Mouse (Mus musculus) intestine, embryonic 16.5 days (tissue): ENCODE results near the gene Wdr82. TPM values are rescaled to one million over a fixed set of nuclear protein-coding genes. Genes with fewer than 3 reads are reported as not detected.

Source experiments
- ATAC-seq: fragments of 200-750 bp; cut with Nextera tagmentation; 2 replicates; pipeline ENCODE4 v1.8.0; 2017; ENCODE audit warnings: moderate TSS enrichment, moderate library complexity
- H3K27ac ChIP-seq: fragments of 300-500 bp; sonication (generic); 2 replicates; pipeline ENCODE4 v1.5.1; 2014; ENCODE audit warnings: mild to moderate bottlenecking, low read length
- H3K27me3 ChIP-seq: fragments of 300-500 bp; sonication (generic); replicated peaks from 2 replicates; pipeline ENCODE4 v1.6.1; 2014; ENCODE audit warnings: low read length, control low read depth, mixed read lengths; ENCODE audit not compliant: control insufficient read depth, insufficient read depth
- H3K36me3 ChIP-seq: fragments of 300-500 bp; sonication (generic); 2 replicates; pipeline ENCODE4 v1.6.1; 2014; ENCODE audit warnings: low read length, control low read depth; ENCODE audit not compliant: control insufficient read depth, insufficient read depth
- H3K4me1 ChIP-seq: fragments of 300-500 bp; sonication (generic); 2 replicates; pipeline ENCODE4 v1.6.1; 2014; ENCODE audit warnings: low read length, control low read depth, mixed read lengths; ENCODE audit not compliant: control insufficient read depth, insufficient read depth
- H3K4me2 ChIP-seq: fragments of 300-500 bp; sonication (generic); 2 replicates; pipeline ENCODE4 v1.6.1; 2014; ENCODE audit warnings: low read depth, low read length, control low read depth
- H3K4me3 ChIP-seq: fragments of 300-500 bp; sonication (generic); 2 replicates; pipeline ENCODE4 v1.5.1; 2014; ENCODE audit warnings: mild to moderate bottlenecking, low read length
- H3K9ac ChIP-seq: fragments of 300-500 bp; sonication (generic); 2 replicates; pipeline ENCODE4 v1.6.1; 2014; ENCODE audit warnings: low read depth, low read length
- H3K9me3 ChIP-seq: fragments of 300-500 bp; sonication (generic); 2 replicates; pipeline ENCODE4 v1.6.1; 2016; ENCODE audit warnings: low read length, control low read depth; ENCODE audit not compliant: control insufficient read depth
- WGBS: fragments of 180-500 bp; shearing (Covaris S2); extraction: QIAGEN DNeasy Blood & Tissue Kit; methylation state at CpG from one replicate; pipeline ENCODE4 v1.1.7; 2014; 5-methylcytosine and 5-hydroxymethylcytosine counted together
- polyA plus RNA-seq: library from polyadenylated mRNA; unstranded; fragments of >200 nt; fragmentation: Nextera tagmentation; extraction: Ambion mirVana; gene quantifications from 2 replicates; pipeline ENCODE4 v1.2.1, GENCODE M21; 2015

Gene Wdr82
- polyA plus RNA-seq, 1 experiment from 2014 or later: 12.8 TPM

GRCm38 (mm10) chr9:106199535-106200272, 29.0 kb downstream of the Wdr82 start, which contains the start of gene Ppm1m:
Gene Ppm1m, minus strand, starts transcription at chr9:106199746.
- Histone ChIP-seq H3K4me3 (peak within 1 kb of the TSS; percentile 72), H3K9ac (peak within 1 kb of the TSS; percentile 82), H3K4me2 (peak within 1 kb of the TSS; percentile 81), H3K27ac (peak within 1 kb of the TSS; percentile 66; the same call in 1 of the 2 replicates), H3K4me1 (peaks cover 32% of the 10 kb centered on the region), H3K27me3 (no peaks in the 10 kb centered on the region), H3K36me3 (0 out of 2 replicates have a peak, but pooled peaks cover 4% of the 10 kb centered on the region), H3K9me3 (no peaks in the 10 kb centered on the region)
- no peak for ATAC-seq
- 52% methylated on average over 18 of the region's 18 CpGs for whole genome bisulfite sequencing

DNA sequence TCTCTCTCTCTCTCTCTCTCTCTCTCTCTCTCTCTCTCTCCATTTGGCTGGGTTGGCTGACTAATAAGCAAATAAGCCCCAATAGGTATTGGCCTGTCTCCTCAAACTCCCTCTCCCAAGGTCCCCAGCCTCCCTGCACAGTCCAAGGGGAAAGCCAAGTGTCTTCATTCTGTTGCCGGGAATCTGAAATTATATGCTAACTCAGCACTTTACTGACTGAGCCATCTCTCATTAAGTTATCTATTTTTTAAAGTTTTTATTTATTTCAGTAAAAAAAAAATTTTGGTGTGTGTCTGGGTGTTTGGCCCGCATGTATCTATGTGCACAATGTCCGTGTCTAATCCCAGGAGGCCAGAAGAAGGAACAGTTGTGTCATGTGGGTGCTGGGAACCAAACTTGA, 31.2 kb downstream of the Wdr82 start:
- no peak for ATAC-seq

DNA sequence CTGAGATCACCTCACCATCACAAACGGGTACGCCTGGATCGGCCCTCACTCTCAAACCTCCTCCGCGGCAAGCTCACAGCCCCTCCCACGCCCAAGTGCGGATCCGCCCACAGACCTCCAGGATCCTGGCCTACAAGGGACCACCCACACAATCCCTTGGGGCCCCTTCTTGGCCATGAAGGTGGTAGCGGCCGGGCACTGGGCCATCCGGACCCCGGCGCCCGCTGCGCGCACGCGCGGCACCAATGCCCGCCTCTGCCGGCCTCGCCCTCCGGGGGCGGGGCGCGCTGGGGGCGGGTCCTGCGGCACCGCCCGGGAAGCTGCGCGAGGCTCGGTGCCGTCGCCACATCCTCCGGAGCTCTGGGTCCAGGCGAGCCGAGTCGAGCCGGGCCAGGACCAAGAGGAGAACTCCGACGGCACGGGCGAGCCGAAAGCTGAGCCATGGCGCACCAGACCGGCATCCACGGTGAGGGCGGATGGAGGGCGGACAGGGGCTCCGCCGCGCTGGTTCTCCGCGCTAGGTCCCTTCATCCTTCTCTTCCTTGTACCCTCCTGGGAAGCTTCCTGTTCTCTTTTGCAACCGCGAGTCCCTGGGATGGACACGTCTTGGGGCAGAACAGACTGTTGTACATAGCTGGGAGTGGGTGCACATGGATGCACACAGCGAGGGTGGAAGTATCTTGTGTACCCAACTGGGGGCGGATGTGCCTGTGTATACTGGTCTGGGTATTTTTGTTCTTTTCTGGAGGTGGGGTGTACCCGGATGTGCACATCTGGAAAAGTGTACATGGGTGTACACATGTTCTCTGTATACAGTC, 32.3 kb downstream of the Wdr82 start, which contains the start of gene Twf2:
Twf2 (plus strand) TSS at position 290 of the 818 bp plus-strand sequence.
- Histone ChIP-seq H3K9me3 (no peaks in the 10 kb centered on the region), H3K4me3 (peak within 1 kb of the TSS; percentile 64), H3K4me1 (peaks cover 30% of the 10 kb centered on the region), H3K9ac (peak within 1 kb of the TSS; percentile 77), H3K27ac (peak within 1 kb of the TSS; percentile 74), H3K36me3 (peaks cover 2% of the 10 kb centered on the region; the same call in 1 of the 2 replicates), H3K27me3 (no peaks in the 10 kb centered on the region), H3K4me2 (peak within 1 kb of the TSS; percentile 77)
- ATAC-seq: peak; percentile 92
- 1% methylated on average over 53 of the region's 61 CpGs for WGBS

More for the DNA sequence above, 31.2 kb downstream of the Wdr82 start:
- Histone ChIP-seq H3K4me1 (peaks cover 34% of the 10 kb centered on the region), H3K27me3 (no peaks in the 10 kb centered on the region), H3K27ac (no peak overlapping the region), H3K4me3 (peak overlapping the region; percentile 64; the same call in 1 of the 2 replicates), H3K9ac (no peak overlapping the region), H3K36me3 (no peaks in the 10 kb centered on the region), H3K4me2 (peak overlapping the region; percentile 77; the same call in 1 of the 2 replicates), H3K9me3 (no peaks in the 10 kb centered on the region)
- WGBS: 82% methylated on average over 3 of the region's 3 CpGs

DNA sequence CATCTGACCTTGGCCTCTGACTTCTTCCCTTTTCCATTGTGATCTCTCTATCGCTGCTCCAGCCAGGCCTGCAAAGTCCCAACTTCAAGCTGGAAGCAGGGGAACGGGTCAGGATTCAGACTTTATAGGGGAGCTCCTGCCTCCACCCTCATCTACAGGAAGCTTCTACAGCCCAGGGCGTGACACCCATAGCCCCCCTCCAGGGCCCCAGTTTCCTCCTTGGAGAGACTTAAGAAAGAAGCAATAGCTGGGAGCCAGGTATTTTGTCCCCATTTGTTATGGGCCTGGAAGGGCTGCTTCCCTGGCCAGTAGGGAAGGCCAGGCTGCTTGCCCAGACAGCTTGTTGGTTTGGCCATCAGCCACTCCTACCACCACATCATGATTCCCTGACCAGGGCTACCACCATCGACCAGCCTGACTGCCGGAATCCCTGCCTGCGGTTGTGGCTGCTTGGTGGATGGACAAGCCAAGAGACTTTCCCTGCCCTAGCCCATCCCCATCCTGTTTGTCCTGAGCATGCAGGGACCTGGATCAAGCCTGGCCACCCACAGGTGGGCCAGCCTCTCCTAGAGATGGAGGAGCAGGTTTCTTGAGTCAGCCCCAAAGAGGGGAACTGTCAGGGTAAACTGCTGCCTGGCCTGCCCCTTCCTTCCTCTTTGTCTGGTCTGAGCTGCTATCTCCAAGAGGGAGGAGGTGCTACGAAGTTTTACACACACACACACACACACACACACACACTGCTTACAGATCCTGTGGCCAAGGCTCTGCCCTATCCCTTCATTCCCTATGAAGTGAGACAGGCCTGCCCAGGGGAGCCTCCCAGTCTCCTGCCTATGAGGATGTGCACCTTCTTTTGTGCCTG, 33.5 kb downstream of the Wdr82 start:
- Histone ChIP-seq H3K36me3 (peaks cover 3% of the 10 kb centered on the region; the same call in 1 of the 2 replicates), H3K27me3 (no peaks in the 10 kb centered on the region), H3K4me3 (peak overlapping the region; percentile 64), H3K4me2 (peak overlapping the region; percentile 77), H3K9ac (peak overlapping the region; percentile 77), H3K9me3 (no peaks in the 10 kb centered on the region), H3K27ac (peak overlapping the region; percentile 28), H3K4me1 (peaks cover 24% of the 10 kb centered on the region)
- ATAC-seq: no peak
- 69% methylated on average over 7 of the region's 7 CpGs for WGBS

DNA sequence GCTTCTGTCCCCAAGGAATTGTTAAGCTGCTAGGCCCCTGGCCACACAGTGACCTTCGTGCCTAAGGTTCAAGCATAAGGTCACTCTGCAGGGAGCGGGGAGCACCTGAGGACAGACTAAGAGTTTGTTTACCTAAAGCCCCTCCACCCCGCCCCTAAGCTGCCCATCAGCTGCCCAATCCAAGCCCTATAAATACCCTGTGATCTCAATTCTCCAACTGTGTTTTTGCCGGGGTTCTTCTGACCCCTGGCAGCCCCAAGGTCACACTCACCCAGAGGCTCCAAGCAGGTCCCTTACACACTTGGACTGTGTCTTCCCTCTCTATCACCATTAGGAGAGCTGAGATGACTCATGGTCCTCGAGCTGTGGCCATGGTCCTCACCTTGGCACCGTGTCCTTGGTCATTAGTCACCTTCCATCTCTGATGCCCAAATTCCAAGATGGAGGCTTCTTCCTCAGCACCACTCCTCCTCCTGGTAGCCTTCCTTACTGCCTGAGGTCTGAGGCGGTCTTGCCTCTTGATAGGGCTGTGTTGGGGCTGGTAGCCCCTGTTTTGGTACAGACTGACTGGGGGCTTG, 35.1 kb downstream of the Wdr82 start:
- H3K27ac ChIP-seq: no peak overlapping the region
- no peaks in the 10 kb centered on the region for H3K27me3 ChIP-seq
- H3K4me3 ChIP-seq: no peak overlapping the region
- H3K4me1 ChIP-seq: peaks cover 20% of the 10 kb centered on the region
- 78% methylated on average over 7 of the region's 7 CpGs for WGBS
- no peak for ATAC-seq
- H3K9ac ChIP-seq: no peak overlapping the region
- H3K36me3 ChIP-seq: peaks cover 3% of the 10 kb centered on the region; the same call in 1 of the 2 replicates
- H3K4me2 ChIP-seq: no peak overlapping the region
- no peaks in the 10 kb centered on the region for H3K9me3 ChIP-seq

GRCm38 (mm10) chr9:106206515-106206914, 35.8 kb downstream of the Wdr82 start:
- Histone ChIP-seq H3K27me3 (no peaks in the 10 kb centered on the region), H3K4me1 (peaks cover 23% of the 10 kb centered on the region), H3K36me3 (peaks cover 3% of the 10 kb centered on the region; the same call in 1 of the 2 replicates), H3K9ac (no peak overlapping the region), H3K4me3 (no peak overlapping the region), H3K4me2 (no peak overlapping the region), H3K9me3 (no peaks in the 10 kb centered on the region), H3K27ac (no peak overlapping the region)
- WGBS: 83% methylated on average over 2 of the region's 2 CpGs
- no peak for ATAC-seq

- ATAC-seq: no peak
- Histone ChIP-seq H3K9me3 (no peaks in the 10 kb centered on the region), H3K27ac (no peak overlapping the region), H3K9ac (no peak overlapping the region), H3K4me1 (peaks cover 22% of the 10 kb centered on the region), H3K4me2 (no peak overlapping the region), H3K4me3 (no peak overlapping the region), H3K36me3 (peaks cover 3% of the 10 kb centered on the region; the same call in 1 of the 2 replicates), H3K27me3 (no peaks in the 10 kb centered on the region)
- 76% methylated on average over 5 of the region's 5 CpGs for WGBS
Measured at GRCm38 (mm10) chr9:106208181-106208580, 37.5 kb downstream of the Wdr82 start.

DNA sequence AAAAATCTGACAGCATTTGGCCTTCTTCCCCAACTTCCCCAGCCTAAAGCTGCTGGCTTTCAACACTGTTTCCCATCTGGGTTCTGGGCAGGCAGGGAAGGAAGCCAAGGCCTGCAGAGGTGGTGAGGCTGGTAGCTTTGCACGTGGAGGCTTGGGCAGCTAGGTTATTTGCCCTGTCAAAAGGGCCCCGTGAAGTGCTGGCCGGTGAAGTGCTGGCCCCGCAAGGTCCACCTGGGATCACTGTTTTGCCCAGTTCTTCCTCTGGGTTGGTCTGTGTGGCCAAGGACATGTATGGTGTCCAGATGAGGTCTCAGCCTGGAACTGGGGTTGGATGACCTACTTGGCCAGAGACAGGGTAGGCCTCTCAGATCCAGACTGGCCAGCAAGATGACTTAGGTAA, 39.2 kb downstream of the Wdr82 start:
- H3K27me3 ChIP-seq: no peaks in the 10 kb centered on the region
- H3K4me1 ChIP-seq: peaks cover 6% of the 10 kb centered on the region
- H3K9ac ChIP-seq: no peak overlapping the region
- no peak overlapping the region for H3K4me3 ChIP-seq
- H3K36me3 ChIP-seq: peaks cover 9% of the 10 kb centered on the region; the same call in 1 of the 2 replicates
- no peak for ATAC-seq
- no peak overlapping the region for H3K27ac ChIP-seq
- no peaks in the 10 kb centered on the region for H3K9me3 ChIP-seq
- no peak overlapping the region for H3K4me2 ChIP-seq
- 93% methylated on average over 4 of the region's 4 CpGs for WGBS
